ENCODE assay signal across 9 mouse cellular contexts in the genomic region with DNA sequence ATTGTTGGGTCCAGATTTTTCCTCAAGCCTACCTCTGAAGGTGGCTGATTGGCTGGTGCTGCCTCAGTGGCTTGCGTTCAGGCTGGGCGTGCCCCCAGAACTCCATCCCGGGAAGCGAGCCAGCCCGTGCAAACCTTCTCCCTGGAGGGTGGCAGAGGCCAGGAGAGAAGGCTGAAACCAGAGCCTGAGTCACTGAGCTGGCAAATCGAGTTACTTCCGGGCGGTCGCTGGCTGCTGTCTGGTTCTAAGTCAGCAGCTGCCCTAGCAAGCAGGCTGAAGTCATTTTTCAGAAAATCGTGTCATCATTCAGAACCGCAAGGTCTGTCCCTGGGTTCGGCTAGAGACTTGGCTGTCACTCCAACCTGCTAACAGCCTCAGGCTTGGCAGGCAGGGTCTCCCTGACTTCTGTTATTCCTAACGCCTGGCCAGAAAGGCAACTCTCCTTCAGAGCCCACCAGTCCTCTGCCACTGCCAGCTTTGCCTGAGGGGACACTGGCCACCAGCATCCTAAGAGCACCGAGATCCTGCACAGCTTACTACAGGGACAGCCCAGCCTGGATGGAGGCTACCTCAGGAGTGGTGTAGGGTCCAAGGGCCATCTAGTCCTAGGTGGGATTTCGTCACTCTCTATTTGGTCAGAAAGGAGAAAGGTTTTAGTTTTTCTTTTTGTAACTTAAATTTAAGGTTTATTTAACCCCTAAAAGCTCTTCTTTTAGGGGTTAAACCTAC. TPM values are rescaled to one million over a fixed set of nuclear protein-coding genes. Genes with fewer than 3 reads are reported as not detected.
DNase-seq lines count a peak whose midpoint lies in the region; ATAC-seq and TF ChIP-seq lines count a peak whose summit lies in the region.
"Had no signal": no experiment of that assay in that cellular context is flagged by ENCODE, and none has a peak within 500 bp of the region (broad histone marks: within the 10 kb centered on the region; RNA-seq: fewer than 3 reads in every experiment).

No protein-coding gene starts in this region.

- 69% methylated on average over 15 of the region's 15 CpGs for WGBS in midbrain, embryonic 13.5 days
- WGBS in midbrain, embryonic 16.5 days: 56% methylated on average over 15 of the region's 15 CpGs
- WGBS in heart, adult 2 months: 45% methylated on average over 15 of the region's 15 CpGs

- 0 out of 2 replicates have a peak, but pooled peaks have one; percentile 21 for TF ChIP-seq EP300 in heart, adult 2 months (IDR thresholded peaks at IDR 0.05; ENCODE audit: insufficient read depth, low read depth, low read length)

- DNase-seq in cerebellum, adult 9-11 months: peak; percentile 69
- DNase-seq in heart, adult 2 months: peak; percentile 81 to 84
- DNase-seq in kidney, postnatal 14 days: peak; percentile 77
- peak; percentile 26 for DNase-seq in testis, postnatal 14 days (ENCODE audit: low spot score)
- DNase-seq in T-cell, adult 2 months (ENCODE audit: low spot score): no peak
- DNase-seq in spleen, postnatal 10 days (ENCODE audit: low spot score in 2 of 2): no peak

- no peaks in the 10 kb centered on the region for H3K79me2 ChIP-seq in heart, adult 2 months (replicated peaks; ENCODE audit: control insufficient read depth, insufficient read depth, low read length)

- H3K4me3 ChIP-seq in midbrain, embryonic 13.5 days (replicated peaks): no peak overlapping the region
- no peak overlapping the region for H3K4me3 ChIP-seq in midbrain, embryonic 16.5 days (ENCODE audit: low read depth, low read length)
- H3K4me3 ChIP-seq in heart, adult 2 months: no peak overlapping the region
- H3K4me3 ChIP-seq: heart, embryonic 13.5 days had no signal

- H3K27ac ChIP-seq in midbrain, embryonic 13.5 days: 0 out of 2 replicates have a peak overlapping the region, but pooled peaks have one; percentile 30
- no peak overlapping the region for H3K27ac ChIP-seq in midbrain, embryonic 16.5 days (ENCODE audit: low read length)
- H3K27ac ChIP-seq in heart, adult 2 months: peak overlapping the region; percentile 26; the same call in 1 of the 2 replicates
- H3K27ac ChIP-seq: heart, embryonic 13.5 days had no signal

- H3K9ac ChIP-seq in midbrain, embryonic 13.5 days (replicated peaks): 0 out of 2 replicates have a peak overlapping the region, but pooled peaks have one; percentile 19
- H3K9ac ChIP-seq in midbrain, embryonic 16.5 days (ENCODE audit: low read depth, low read length): no peak overlapping the region
- H3K9ac ChIP-seq in heart, adult 2 months (ENCODE audit: low read depth, low read length): no peak overlapping the region
- H3K9ac ChIP-seq: heart, embryonic 13.5 days had no signal

- intact Hi-C loops in heart, adult 2 months (cut with DNase I): no loop called here

- no peaks in the 10 kb centered on the region for H3K9me3 ChIP-seq in midbrain, embryonic 13.5 days
- H3K9me3 ChIP-seq in midbrain, embryonic 16.5 days (replicated peaks; ENCODE audit: control insufficient read depth, low read length, poor library complexity, severe bottlenecking): no peaks in the 10 kb centered on the region
- H3K9me3 ChIP-seq: heart, embryonic 13.5 days had no signal

- no peak for TF ChIP-seq POLR2A in heart, adult 2 months (IDR thresholded peaks at IDR 0.05; ENCODE audit: insufficient read depth, low read depth, low read length)

- TF ChIP-seq CTCF in heart, adult 2 months (IDR thresholded peaks at IDR 0.05): no peak

- no peak overlapping the region for H3K4me2 ChIP-seq in midbrain, embryonic 13.5 days (replicated peaks)
- H3K4me2 ChIP-seq in midbrain, embryonic 16.5 days (ENCODE audit: low read length): no peak overlapping the region
- H3K4me2 ChIP-seq: heart, embryonic 13.5 days had no signal

- no peaks in the 10 kb centered on the region for H3K4me1 ChIP-seq in midbrain, embryonic 13.5 days (replicated peaks)
- no peaks in the 10 kb centered on the region for H3K4me1 ChIP-seq in midbrain, embryonic 16.5 days (ENCODE audit: control insufficient read depth, insufficient read depth, low read length)
- H3K4me1 ChIP-seq in heart, adult 2 months (ENCODE audit: control insufficient read depth, insufficient read depth, low read length): peaks cover 12% of the 10 kb centered on the region

- H3K36me3 ChIP-seq in midbrain, embryonic 13.5 days: no peaks in the 10 kb centered on the region
- H3K36me3 ChIP-seq in midbrain, embryonic 16.5 days (ENCODE audit: control insufficient read depth, insufficient read depth, low read length): no peaks in the 10 kb centered on the region
- no peaks in the 10 kb centered on the region for H3K36me3 ChIP-seq in heart, adult 2 months (ENCODE audit: control insufficient read depth, insufficient read depth, low read length)
- H3K36me3 ChIP-seq: heart, embryonic 13.5 days had no signal

- ATAC-seq in midbrain, embryonic 13.5 days: no peak
- ATAC-seq in midbrain, embryonic 16.5 days: no peak; the same call in 1 of the 2 replicates

- H3K27me3 ChIP-seq in midbrain, embryonic 13.5 days: no peaks in the 10 kb centered on the region
- no peaks in the 10 kb centered on the region for H3K27me3 ChIP-seq in midbrain, embryonic 16.5 days (ENCODE audit: control insufficient read depth, insufficient read depth, low read depth, low read length)
- H3K27me3 ChIP-seq in heart, adult 2 months (ENCODE audit: control insufficient read depth, insufficient read depth, low read length): no peaks in the 10 kb centered on the region
- H3K27me3 ChIP-seq: heart, embryonic 13.5 days had no signal

RNA-seq across cellular contexts. Expression of a gene that starts 11.6 kb away (rescaled TPM):
- polyA plus RNA-seq in midbrain, embryonic 13.5 days (2015; fragmentation: Nextera tagmentation; extraction: Ambion mirVana): 5.7 and 6.4 TPM in 2 replicates
- 6.9 and 7.1 TPM in 2 replicates for polyA plus RNA-seq in midbrain, embryonic 16.5 days (2015; fragmentation: Nextera tagmentation; extraction: Ambion mirVana)
- 1 to 10 TPM; 5.5 to 6.0 TPM for total RNA-seq in heart, adult 2 months (2021)
- polyA plus RNA-seq in heart, adult 2 months (2012; rRNA removed): 9.9 and 13.1 TPM in 2 replicates

Comparison
In these comparisons a context has a peak if more than half of its experiments do, and no peak if none do; other contexts are left out.
1. DNase-seq: peak in cerebellum, adult 9-11 months (single experiment), heart, adult 2 months (2 of 2), kidney, postnatal 14 days (single experiment) and testis, postnatal 14 days (single experiment); none in T-cell, adult 2 months (single experiment) and spleen, postnatal 10 days (0 of 2).